Mouse (Mus musculus): ENCODE data around the gene Trcg1.

Trcg1 gene

DNA sequence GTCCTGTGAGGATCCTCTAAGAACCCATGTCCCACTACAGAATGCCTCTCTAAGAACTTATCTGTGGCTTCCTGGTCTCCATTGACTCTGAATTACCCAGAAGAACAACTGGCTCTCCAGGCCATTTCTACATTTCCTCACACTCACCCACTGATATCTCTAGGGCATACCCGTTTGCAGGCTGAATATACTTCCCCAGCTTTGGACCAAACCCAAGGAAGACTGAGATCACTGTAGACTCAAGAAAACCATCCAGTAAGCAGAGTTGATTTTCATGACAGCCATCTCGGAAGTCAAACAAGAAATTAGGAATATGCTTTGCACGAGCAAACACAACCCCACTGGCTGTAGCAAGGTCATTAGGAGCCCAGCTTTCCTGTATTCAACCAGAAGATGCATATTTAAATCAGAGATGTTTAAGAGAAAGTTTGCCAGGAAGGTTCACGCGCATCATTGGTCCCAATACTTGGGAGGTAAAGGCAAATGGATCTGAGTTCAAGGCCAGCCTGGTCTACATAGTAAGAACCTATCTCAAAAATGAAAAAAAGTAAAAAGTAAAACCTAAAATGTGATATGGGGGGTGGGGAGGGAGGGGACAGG, 3.9 kb upstream of the Trcg1 start:
- DNase-seq (ENCODE audit: low read depth, low spot score) = no peak

DNA sequence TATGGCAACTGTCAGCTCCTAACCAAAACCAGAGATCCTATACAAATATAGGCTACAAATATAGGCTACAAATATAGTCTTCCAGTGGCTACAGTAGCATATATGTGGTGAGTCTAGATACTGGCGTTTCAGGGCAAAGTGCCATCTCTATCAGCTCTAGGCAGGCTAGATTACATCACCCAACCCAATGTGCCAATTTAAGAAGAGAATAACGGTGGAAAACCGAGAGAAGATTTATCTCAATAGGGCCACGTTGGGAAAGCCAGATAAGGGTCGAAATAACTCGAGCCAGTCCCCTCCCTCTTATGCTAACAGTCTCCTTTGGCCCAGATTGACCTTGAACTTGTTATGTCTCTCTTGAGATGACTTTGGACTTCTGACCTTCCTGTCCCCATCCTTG, 3.2 kb upstream of the Trcg1 start:
- no peak for DNase-seq (ENCODE audit: low read depth, low spot score)

DNA sequence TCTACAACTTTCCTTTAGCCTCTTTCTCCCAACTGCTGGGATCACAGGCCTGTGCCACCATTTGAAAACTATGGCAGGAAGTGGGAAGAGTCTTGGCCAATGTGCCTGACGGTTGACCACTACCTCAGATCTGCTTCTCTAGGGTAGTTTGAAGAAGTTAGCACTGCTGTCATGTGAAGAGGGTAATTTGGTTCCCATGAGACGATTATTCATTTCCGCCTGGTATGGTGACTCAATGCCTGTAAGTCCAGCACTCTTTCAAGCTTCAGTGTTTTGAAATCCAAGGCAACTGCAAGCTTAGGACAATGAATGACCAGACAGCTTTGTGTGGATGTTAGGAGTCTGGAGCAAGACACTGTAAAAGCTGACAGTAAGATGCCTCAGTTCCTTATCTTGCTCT, 2.6 kb upstream of the Trcg1 start:
- no peak for DNase-seq (ENCODE audit: low read depth, low spot score)

DNA sequence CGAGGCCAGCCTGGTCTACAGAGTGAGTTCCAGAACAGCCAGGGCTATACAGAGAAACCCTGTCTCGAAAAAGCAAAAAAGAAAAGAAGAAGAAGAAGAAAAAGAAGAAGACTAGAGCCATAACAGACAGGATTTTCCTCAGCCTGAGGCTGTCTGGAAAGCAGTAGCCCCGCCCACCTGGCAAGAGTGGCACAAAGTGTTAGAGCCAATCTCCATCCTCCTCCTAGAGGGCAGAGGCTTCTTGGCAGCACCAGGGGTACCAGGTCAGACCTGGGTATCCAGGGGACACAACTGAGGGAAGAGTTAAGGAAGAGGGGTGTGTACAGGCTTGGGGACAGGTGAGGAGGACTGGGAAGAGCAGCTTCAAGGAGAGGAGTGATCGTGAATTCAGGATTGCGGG, 1.3 kb downstream of the Trcg1 start:
- no peak for DNase-seq (ENCODE audit: low read depth, low spot score)

DNA sequence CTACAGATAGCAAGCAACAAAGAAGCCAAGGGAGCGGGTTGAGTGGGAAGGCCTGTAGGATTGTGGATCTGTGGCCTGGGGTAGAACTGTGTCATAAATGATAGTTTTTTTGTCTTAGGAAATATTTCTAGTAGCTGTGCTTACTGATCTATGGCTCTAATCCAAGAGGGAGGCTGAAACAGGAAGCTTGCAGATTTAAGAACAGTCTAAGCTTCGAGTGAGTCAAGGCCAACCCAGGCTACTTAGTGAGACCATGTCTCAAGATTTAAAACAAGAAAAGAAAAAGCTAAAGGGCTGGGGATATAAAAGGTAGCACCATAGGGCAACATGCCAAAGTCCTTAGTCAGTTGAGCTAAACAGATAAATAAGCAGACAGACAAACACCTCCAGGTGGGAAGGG, 1.9 kb downstream of the Trcg1 start:
- DNase-seq (ENCODE audit: low read depth, low spot score) = no peak

DNA sequence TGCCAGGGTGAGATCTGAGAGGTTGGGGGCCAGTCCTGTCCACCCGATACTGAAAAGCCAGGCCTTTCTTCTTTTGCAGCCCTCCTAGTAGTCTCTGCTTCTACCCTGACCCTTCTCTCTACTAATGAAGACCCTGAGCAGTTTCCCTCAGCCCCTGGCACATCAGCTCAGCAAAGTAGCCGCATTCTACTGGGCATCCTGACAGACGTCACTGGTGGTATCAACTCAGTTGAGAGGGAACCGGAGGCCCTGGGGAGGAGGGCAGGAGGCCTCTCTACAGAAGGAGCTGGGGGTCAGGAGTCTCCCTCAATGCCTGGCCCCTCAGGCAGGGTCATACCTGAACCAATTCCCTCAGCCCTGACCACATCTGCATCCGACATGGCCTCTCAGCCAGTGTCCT, 4.8 kb downstream of the Trcg1 start:
- no peak for DNase-seq (ENCODE audit: low read depth, low spot score)

DNA sequence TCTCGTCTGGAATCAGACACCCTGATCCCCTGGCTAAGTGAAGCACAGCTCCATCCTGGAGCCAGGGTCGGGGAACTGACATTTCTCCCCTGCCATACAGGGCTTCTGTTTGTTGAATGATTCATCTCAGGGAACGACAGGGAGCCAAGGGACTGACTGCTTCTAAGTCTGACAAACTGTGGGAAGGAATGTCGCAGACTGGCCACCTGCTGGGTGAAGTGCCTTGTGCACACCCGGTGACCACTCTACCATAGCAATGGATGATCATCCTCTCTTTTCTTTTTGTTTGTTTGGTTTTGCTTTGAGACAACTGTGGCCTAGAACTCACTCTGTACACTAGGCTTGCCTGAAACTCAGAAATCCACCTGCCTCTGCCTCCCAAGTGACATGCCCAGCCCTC, 6.6 kb downstream of the Trcg1 start:
- DNase-seq (ENCODE audit: low read depth, low spot score) = no peak

DNA sequence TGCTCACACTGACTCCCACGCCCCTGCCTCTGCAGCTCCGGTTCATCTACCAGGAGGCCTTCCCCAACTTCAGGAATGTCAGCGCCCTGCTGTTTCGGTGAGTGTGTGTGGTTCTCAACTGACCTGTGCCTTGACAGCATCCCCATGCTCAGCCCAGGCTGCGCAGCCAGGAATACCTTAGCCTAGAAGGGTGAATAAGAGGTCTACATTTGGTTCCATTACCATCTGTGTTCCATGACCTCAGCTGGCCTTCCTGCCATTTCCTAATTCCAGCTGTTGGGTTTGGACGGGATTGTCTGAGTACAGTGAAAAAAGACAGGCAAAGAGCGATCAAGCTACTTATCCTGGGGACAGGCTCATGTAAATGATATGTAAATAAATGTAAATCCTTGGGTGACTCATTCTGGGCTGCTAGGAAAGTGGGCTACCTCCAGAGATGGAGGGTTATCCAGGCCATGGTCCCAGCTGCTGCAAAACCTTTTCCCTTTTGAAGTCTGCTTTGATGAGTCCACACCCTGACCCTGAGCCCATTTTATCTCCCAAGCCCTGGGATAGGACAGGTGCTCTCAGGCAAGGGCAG, 7.8 kb downstream of the Trcg1 start:
- no peak for DNase-seq (ENCODE audit: low read depth, low spot score)

DNA sequence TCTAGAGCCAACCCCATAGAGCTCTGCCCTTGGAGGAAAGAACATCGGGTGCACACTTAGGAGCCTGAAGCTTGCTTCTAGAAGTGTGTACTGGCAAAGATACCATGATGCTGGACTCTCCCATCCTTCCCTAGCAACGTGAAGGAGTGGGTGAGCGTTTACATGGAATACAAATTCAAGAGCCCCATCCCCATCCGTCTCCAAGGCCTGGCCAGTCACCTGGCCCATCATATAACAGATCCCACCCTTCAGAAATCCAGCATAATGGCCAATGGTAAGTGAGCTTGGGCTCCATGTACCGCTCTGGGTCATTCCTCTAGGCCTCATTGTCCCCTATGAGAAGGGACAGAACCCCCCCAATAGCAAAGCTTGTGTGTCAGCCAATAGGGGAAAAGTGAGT, 10.1 kb downstream of the Trcg1 start:
- no peak for DNase-seq (ENCODE audit: low read depth, low spot score)

DNA sequence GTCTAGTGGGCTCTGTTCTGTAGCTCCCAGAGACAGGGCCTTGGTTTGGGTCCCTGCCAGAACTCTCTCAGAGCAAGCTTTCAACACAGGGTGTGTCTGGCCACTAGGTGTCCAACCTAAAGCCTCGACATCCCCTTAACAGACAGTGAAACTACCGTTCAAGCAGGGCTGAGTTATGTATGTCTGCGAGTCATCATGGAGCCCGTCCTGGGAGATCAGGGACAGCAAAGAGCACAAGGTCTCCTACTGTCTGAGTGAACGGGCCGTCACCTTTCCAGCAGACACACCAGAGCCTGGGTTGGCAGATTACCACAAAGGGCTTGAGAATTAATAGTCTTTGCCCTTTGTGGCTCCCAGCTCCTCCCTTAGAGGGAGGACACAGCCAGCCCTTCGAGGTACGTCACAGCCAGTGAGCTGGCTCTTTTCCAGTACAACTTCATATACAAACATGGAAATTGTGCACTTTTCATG, 10.9 kb downstream of the Trcg1 start:
- DNase-seq (ENCODE audit: low read depth, low spot score) = no peak

DNA sequence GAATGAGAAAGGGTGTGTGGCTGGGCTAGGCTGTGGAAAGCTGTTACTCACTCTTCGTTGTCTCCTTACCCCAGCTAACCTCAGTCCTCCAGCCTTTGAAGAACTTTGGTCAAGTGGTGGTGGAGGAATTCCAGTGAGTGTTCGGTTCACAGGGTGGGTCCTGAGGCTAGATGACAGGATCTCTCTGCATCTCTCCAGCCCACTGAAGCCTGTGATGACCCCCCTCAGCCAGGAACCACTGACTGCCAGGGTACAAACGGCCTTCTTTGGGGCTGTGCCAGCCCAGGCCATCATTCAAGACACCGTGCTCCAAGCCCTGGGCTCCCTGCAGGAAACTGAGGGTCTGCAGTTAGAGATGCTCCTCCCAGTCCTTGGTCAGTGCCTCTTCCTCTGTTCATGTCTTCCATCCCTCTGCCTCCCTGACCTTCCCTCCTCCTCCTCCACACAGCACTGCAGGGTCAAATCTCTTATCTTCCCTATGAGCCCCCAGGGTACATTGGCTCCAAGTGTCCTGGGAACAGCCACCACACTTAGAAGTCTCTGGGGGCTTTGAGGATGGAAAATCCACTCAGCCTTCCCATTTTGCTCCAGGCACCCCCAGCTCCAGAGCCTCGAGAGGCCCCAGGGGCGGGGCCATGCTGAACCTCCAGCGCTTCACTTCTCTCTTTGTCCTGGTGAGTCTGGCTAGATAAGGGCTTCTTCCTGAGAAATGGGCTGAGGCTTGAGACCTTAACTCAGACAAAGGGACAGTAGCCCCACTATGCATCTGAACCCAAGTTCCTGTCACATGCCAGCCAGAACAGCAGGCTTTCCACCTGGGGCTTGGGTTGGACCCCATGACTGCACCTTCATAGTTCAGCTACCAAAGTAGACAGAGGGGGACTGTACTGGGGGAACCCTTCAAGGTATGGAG, 11.9 kb downstream of the Trcg1 start:
- no peak for DNase-seq (ENCODE audit: low read depth, low spot score)

DNA sequence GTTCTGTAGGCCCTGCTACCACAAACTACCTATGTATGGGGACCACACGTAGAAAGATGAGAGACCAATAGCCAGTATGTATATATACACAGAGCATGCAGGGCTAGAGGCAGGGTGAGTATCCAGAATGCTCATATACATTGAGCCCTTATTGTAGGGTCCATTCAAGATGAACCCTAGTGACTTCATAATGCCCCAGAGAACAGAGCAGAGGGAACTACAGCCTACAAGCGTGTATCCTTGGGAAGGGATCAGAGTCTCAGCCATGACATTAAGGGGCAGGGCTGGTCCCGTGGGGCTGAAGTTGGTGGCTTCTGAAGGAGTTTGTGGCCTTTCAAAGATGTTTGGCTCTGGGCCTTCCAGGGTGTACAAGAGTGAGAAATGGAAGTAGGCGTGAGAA, 13.7 kb downstream of the Trcg1 start:
- no peak for DNase-seq (ENCODE audit: low read depth, low spot score)

DNA sequence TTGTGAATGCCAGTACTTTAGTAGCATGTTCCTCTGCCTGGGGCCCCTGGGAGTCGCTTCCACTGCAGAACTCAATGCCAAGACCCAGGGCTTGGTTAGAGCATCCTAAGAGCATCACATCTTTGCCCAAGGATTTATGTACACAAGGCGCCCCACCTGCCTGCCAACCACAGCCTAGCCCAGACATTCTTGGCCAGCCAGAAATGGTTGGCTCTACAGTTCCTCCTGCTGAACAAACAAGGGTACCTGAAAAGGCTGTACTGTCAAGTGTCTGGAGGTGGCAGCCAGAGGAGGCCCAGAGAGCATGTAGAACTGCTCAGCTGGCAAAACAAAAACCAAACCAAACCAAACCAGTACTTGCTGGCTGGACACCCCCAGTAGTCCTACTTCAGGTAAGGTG, 14.8 kb downstream of the Trcg1 start:
- DNase-seq (ENCODE audit: low read depth, low spot score) = no peak

DNA sequence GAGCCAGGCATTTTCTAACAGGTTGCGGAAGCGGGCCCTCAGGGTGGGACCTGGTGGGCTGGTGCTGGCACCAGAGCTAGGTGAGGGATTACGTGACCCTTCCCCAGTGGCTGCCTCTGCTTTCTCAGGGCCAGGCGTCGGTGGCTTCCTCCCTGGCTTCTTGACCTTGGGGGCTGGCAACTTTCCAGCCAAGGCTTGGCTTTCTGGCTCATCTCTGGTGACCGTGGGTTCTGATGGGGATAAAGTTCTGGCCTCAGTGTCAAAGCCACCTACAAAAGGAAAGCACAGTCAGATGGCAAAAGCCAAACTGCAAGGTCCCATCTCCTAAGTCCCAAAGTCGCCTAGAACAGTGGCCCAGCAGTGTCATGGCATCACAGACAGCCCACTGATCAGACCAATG, 17.7 kb downstream of the Trcg1 start:
- no peak for DNase-seq (ENCODE audit: low read depth, low spot score)

DNA sequence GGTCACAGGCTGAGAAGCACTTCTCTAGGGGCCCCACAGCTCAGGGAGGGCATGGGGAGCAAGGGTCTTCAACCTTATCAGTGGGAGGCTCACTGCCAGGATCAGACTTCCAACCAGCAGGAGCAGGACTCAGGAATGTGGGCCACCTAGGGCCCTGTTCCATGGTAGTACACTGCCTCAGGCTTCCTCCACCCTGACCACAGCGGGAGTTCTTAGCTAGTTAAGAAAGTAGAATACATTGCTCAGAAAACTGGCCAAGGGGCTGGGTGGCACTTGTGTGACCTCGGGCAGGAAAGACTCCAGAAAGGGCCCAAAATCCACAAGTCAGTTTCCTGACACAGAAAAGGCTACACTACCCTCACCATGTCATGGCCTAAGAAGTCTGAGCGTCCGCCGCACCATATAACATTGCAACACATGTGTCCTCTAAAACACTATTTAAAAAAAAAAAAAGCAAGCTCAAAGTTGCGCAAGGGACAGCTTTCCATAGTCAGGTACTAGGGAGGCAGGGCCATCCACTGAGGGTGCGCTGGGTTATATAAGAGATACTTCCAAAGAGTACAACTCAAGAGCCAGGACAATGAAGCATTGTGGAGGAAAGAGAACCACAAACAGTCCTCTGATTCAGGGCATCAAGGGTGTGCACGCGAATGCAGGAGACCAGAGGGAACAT, 18.6 kb downstream of the Trcg1 start:
- no peak for DNase-seq (ENCODE audit: low read depth, low spot score)

DNA sequence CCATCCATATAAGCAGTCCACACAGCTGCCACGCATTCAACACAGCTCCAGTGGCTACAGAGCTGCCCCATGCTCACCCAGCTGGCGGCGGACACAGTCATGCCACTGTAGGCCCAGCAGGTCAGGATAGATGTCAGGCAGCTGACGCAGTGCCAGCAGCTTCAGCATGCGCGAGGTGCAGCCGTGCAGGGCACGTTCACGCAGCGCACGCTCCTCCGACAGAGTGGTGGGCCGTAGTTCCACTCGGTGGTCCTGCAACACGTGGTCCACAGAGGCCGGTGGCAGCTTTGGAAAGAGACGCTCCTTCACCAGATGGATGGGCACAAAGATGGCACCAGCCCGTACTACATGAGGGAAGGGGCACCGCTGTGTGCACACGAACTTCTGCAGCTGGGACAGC, 20.0 kb downstream of the Trcg1 start:
- DNase-seq (ENCODE audit: low read depth, low spot score) = no peak

DNA sequence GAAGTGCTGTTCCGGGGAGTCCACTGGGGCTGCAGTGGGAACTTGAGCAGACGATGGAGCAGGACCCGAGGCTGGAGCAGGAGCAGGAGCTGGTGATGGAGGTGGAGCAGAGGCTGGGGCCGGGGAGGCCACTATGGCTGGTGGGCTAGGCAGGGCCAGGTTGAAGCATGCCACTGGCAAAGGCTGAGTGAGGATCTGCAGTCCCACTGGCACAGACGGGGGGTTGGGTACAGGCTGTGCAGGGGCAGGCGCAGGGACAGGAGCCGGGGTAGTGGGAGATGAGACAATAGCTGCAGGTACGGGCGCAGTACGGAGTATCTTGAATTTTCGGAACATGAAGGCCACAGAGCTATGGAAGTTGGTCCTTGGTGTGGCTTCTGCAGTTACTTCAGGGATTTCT, 20.5 kb downstream of the Trcg1 start:
- no peak for DNase-seq (ENCODE audit: low read depth, low spot score)

DNA sequence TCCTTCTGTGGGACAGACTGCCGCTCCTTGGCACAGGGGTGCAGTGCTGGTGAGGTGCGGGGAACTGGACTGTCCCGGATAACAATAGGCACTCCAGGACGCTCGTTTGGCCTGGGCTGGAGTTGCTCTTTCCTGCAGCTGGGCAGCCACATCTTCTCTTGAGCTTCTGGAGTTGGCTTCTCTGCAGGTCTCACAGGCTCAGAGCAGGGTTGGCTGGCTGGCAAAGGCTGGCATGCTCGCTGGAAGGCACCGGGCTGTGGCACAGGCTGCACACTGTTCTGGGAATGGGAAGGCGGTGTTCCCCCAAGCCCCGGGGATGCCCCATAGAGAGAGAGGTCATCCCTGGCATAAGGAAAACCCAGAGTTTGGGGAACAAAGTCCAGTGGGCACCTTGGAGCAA, 21.3 kb downstream of the Trcg1 start:
- DNase-seq (ENCODE audit: low read depth, low spot score) = no peak

DNA sequence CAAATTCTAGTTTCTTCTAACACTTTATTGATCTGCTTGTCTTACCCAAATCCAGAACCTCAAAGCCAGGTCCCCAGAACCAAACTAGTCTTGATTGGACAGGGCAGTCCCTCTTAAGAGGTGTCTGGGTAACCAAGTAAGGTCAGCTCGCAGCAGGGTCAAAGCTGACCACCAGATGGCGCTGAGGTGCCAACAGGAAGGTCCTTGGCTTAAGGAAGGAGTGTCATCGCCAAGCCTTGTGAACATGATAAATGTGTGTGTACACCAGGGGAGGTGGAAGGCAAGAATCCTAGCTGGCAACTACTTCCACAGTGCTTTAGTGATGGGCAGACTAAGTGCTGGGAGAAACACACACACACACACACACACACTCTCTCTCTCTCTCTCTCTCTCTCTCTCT, 23.4 kb downstream of the Trcg1 start:
- DNase-seq (ENCODE audit: low read depth, low spot score) = peak; percentile 95

DNA sequence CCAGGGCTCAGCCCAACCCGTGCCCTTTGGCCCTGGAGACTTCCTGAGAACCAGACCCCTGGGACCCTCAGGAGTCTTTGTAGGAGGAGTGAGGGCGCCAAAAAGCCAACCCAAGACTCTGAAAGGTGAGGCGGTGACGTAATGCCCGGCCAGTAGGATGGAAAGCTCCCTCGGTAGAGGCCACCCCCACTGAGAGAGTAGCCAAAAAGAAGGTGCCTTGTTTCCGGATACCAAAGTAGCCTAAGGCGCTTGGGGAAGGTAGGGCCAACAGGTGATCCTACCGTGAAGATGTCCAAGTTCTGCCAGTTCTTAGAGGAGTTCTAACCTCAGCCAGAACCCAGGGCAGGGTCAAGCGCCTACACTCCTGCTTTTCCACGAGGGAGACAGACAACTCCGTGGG, 24.6 kb downstream of the Trcg1 start:
- DNase-seq (ENCODE audit: low read depth, low spot score) = peak; percentile 51

DNA sequence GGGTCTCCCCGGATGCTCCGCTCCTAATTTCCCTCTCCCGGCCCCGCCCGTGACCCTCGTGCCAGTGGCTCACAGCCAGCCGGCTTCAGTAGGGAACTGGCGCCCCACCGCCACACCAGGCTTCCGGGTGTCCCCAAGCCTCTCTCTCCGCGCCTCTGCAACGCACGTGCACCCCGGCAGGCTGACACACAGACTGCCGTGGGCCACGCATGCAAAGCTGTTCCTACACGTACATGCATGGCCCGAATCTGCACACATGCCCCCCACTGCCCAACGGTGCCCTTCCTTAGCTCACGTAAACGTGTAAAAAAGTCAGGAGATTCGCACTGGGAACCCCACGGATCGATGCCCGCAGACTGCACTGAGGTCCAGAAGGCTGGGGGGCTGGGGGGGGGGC, 25.2 kb downstream of the Trcg1 start:
- peak; percentile 77 for DNase-seq (ENCODE audit: low read depth, low spot score)

All from CD4-positive, CD25-positive, alpha-beta regulatory T cell, adult 2 months (primary cell).